Mouse (Mus musculus) kidney, embryonic 14.5 days (tissue): ENCODE data around the gene Gm17402. TPM values are rescaled to one million over a fixed set of nuclear protein-coding genes. Genes with fewer than 3 reads are reported as not detected.

ENCODE experiments used
- ATAC-seq: fragments of 200-750 bp; cut with Nextera tagmentation; 2 replicates; pipeline ENCODE4 v1.8.0; 2017; ENCODE audit warnings: moderate number of reproducible peaks, mild to moderate bottlenecking, moderate TSS enrichment, moderate library complexity; ENCODE audit not compliant: low FRiP score, low TSS enrichment
- H3K27ac ChIP-seq: fragments of 300-500 bp; sonication (generic); 2 replicates; pipeline ENCODE4 v1.5.1; 2014; ENCODE audit warnings: low read depth, mild to moderate bottlenecking, low read length, moderate library complexity, mixed read lengths
- H3K27me3 ChIP-seq: fragments of 300-500 bp; sonication (generic); 2 replicates; pipeline ENCODE4 v1.6.1; 2014; ENCODE audit warnings: mild to moderate bottlenecking, low read length; ENCODE audit not compliant: control insufficient read depth, insufficient read depth
- H3K36me3 ChIP-seq: fragments of 300-500 bp; sonication (generic); 2 replicates; pipeline ENCODE4 v1.6.1; 2014; ENCODE audit warnings: low read length, mixed read lengths; ENCODE audit not compliant: control insufficient read depth, insufficient read depth
- H3K4me1 ChIP-seq: fragments of 300-500 bp; sonication (generic); 2 replicates; pipeline ENCODE4 v1.6.1; 2014; ENCODE audit warnings: low read length, mixed read lengths; ENCODE audit not compliant: control insufficient read depth, insufficient read depth
- H3K4me2 ChIP-seq: fragments of 300-500 bp; sonication (generic); replicated peaks from 2 replicates; pipeline ENCODE4 v1.6.1; 2014; ENCODE audit warnings: low read depth, mild to moderate bottlenecking, low read length
- H3K4me3 ChIP-seq: fragments of 300-500 bp; sonication (generic); 2 replicates; pipeline ENCODE4 v1.5.1; 2014; ENCODE audit warnings: mild to moderate bottlenecking, low read length
- H3K9ac ChIP-seq: fragments of 300-500 bp; sonication (generic); 2 replicates; pipeline ENCODE4 v1.6.1; 2014; ENCODE audit warnings: low read depth, mild to moderate bottlenecking, low read length, moderate library complexity
- H3K9me3 ChIP-seq: fragments of 300-500 bp; sonication (generic); 2 replicates; pipeline ENCODE4 v1.6.1; 2016; ENCODE audit warnings: low read length; ENCODE audit not compliant: control insufficient read depth
- WGBS: fragments of 180-500 bp; shearing (Covaris S2); extraction: QIAGEN DNeasy Blood & Tissue Kit; methylation state at CpG from one replicate; pipeline ENCODE4 v1.1.7; 2014; 5-methylcytosine and 5-hydroxymethylcytosine counted together
- polyA plus RNA-seq: library from polyadenylated mRNA; unstranded; fragments of >200 nt; fragmentation: Nextera tagmentation; extraction: Ambion mirVana; gene quantifications from 2 replicates; pipeline ENCODE4 v1.2.1, GENCODE M21; 2014

Gene Gm17402
- polyA plus RNA-seq, 1 experiment from 2014 or later = not detected

DNA sequence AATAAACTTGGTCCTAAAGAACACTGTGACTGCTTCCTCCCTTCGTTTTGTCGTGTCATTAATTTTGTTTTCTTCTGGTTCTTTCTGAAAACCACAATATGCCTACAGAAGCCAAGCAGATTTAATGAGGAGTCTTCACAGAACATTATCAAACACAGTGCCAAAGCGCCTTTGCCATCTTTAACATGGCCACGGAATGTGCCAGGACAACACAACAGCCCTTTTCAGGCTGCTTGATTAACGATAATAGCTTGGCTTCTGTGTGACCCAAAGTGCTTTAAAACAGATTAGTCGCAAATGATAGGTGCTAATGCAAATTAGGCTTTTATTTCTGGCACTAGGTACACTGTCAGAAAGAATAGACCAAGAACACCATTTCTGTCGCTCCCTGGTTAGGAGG is 16.6 kb downstream of the Gm17402 start:
- ATAC-seq = no peak
- Histone ChIP-seq H3K4me2 (no peak overlapping the region), H3K4me3 (no peak overlapping the region), H3K9ac (no peak overlapping the region), H3K4me1 (no peaks in the 10 kb centered on the region), H3K9me3 (peaks cover 2% of the 10 kb centered on the region; the same call in 1 of the 2 replicates), H3K27ac (no peak overlapping the region), H3K27me3 (no peaks in the 10 kb centered on the region), H3K36me3 (no peaks in the 10 kb centered on the region)
- WGBS = 80% methylated on average over 7 of the region's 7 CpGs

- ATAC-seq = no peak
- Histone ChIP-seq H3K4me2 (no peak overlapping the region), H3K4me3 (no peak overlapping the region), H3K36me3 (no peaks in the 10 kb centered on the region), H3K4me1 (no peaks in the 10 kb centered on the region), H3K9ac (no peak overlapping the region), H3K9me3 (no peaks in the 10 kb centered on the region), H3K27ac (no peak overlapping the region), H3K27me3 (no peaks in the 10 kb centered on the region)
- 86% methylated on average over 3 of the region's 3 CpGs for WGBS
These were observed 22.2 kb downstream of the Gm17402 start for GRCm38 (mm10) chr3:67352763-67353149.

- Histone ChIP-seq H3K9ac (no peak overlapping the region), H3K27me3 (no peaks in the 10 kb centered on the region), H3K4me1 (no peaks in the 10 kb centered on the region), H3K27ac (no peak overlapping the region), H3K9me3 (no peaks in the 10 kb centered on the region), H3K36me3 (no peaks in the 10 kb centered on the region), H3K4me2 (no peak overlapping the region), H3K4me3 (no peak overlapping the region)
- ATAC-seq = 0 out of 2 replicates have a peak, but pooled peaks have one; percentile 24
- WGBS = 23% methylated on average over 3 of the region's 5 CpGs
These were observed 22.7 kb downstream of the Gm17402 start for GRCm38 (mm10) chr3:67352128-67352762.

DNA sequence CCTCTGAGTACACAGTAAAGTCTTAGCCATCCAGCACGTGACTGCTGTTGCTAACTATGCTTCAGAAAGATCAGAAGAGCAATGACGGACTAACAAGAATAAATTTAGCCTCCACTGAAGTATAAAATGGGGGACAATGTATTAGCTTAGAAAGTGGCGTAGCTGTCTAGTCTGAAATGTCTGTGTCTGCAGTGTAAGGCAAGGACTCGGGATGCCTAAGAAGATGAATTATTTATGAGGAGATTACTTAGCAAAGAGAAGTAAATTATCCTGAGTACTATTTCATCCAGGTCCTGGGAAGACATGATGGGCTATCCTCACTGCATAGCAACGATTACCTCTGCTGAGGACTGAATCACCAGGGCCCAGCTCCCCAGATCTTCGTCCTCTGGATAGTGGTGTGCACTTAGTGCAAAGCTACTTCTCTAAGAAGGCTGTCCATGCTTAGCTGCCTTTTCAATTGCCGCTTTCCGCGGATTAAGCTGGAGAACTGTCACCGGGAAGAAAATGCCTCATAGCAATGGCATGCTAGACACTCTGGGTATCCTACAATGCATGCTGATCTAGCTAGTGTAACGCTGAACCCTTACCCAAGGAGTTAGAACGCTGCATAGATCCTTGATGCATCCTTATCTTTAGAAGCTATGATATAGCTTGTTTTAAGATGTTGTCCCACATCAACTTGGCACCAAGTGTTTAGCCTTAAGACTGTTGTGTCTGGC is 23.4 kb downstream of the Gm17402 start:
- H3K4me1 ChIP-seq = no peaks in the 10 kb centered on the region
- H3K27ac ChIP-seq = no peak overlapping the region
- 86% methylated on average over 12 of the region's 12 CpGs for WGBS
- H3K9ac ChIP-seq = no peak overlapping the region
- no peak for ATAC-seq
- no peak overlapping the region for H3K4me2 ChIP-seq
- no peak overlapping the region for H3K4me3 ChIP-seq
- H3K27me3 ChIP-seq = no peaks in the 10 kb centered on the region
- no peaks in the 10 kb centered on the region for H3K36me3 ChIP-seq
- no peaks in the 10 kb centered on the region for H3K9me3 ChIP-seq

- Histone ChIP-seq H3K9ac (no peak overlapping the region), H3K4me2 (no peak overlapping the region), H3K4me3 (no peak overlapping the region), H3K27ac (no peak overlapping the region), H3K27me3 (no peaks in the 10 kb centered on the region), H3K4me1 (no peaks in the 10 kb centered on the region), H3K36me3 (no peaks in the 10 kb centered on the region), H3K9me3 (no peaks in the 10 kb centered on the region)
- ATAC-seq = no peak
- 67% methylated on average over 2 of the region's 2 CpGs for WGBS
These were observed 28.3 kb downstream of the Gm17402 start for GRCm38 (mm10) chr3:67346674-67347073.

DNA sequence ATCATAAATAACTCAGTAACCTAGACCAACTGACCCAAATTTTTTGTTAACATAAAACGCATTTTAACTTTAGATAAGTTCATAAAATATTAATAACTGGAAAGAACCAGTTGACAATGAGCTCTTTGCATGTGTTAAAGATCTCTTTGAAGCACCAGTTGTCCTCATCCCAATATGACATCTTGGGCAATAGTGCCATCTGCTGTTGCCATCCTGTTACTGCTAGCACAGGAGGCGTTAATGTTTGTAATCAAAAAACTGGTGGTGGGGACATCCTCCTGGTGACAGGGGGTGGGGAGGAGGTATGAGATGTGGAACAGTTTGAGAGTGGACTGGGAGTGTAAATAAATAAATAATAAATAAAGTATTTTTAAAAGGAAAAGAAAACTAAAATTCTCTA is 30.4 kb downstream of the Gm17402 start:
- no peak for ATAC-seq
- no peaks in the 10 kb centered on the region for H3K4me1 ChIP-seq
- no peak overlapping the region for H3K27ac ChIP-seq
- no peak overlapping the region for H3K9ac ChIP-seq
- H3K4me2 ChIP-seq = no peak overlapping the region
- H3K36me3 ChIP-seq = no peaks in the 10 kb centered on the region
- no peaks in the 10 kb centered on the region for H3K9me3 ChIP-seq
- no peaks in the 10 kb centered on the region for H3K27me3 ChIP-seq
- no peak overlapping the region for H3K4me3 ChIP-seq
- 20% methylated on average over 2 of the region's 2 CpGs for WGBS

DNA sequence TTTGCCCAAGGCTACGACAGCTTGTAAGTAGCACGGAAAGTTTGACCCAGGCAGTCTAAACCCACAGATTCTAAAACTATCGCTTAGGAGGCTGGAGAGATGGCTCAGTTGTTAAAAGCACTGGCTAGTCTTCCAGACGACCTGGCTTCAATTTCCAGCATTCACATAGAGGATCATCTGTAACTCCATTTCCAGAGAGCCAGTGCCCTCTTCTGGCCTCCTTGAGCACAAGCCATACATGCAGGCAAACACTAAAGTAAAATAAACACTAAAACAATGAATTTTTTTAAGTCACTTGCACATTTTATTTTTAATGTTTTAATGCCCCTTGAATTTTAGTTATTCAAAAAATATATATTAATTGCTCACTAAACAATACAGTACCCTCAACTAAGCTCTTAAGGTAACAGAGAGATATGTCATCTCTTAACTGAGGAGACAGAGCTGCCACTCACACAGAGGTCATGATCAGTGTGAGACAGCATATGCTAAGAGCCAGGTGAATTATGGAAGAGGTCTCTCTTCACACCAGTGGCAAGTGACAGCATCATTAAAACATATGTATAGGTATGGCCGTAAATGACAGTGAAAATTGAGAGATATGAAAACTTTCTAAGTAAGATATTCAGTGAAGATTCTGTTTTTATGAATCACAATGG is 31.8 kb downstream of the Gm17402 start:
- H3K9ac ChIP-seq = no peak overlapping the region
- H3K27me3 ChIP-seq = no peaks in the 10 kb centered on the region
- ATAC-seq = no peak
- no peaks in the 10 kb centered on the region for H3K4me1 ChIP-seq
- H3K36me3 ChIP-seq = no peaks in the 10 kb centered on the region
- no peaks in the 10 kb centered on the region for H3K9me3 ChIP-seq
- H3K27ac ChIP-seq = no peak overlapping the region
- no peak overlapping the region for H3K4me2 ChIP-seq
- WGBS = 56% methylated on average over 5 of the region's 5 CpGs
- H3K4me3 ChIP-seq = no peak overlapping the region

DNA sequence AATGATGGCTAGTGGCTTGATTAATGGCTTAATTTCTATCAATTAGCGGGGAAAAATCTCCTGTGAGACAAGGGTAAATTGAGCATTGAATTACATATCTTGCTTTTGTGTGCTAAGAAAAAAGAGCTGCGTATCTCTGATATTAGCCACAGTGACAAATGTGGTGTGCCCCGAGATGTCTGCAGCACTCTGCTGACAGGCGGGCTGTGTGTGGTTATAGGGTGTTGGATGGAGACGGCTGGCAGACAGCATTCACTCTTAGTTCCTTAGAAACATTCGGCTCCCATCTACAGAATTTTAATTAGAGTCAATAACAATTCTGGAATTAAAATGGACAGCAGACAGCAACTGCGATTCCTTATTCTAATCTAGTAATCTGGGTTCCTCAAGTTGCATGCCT is 34.0 kb downstream of the Gm17402 start:
- Histone ChIP-seq H3K9ac (no peak overlapping the region), H3K4me2 (no peak overlapping the region), H3K36me3 (no peaks in the 10 kb centered on the region), H3K9me3 (no peaks in the 10 kb centered on the region), H3K27ac (no peak overlapping the region), H3K4me3 (no peak overlapping the region), H3K27me3 (no peaks in the 10 kb centered on the region), H3K4me1 (no peaks in the 10 kb centered on the region)
- ATAC-seq = no peak
- WGBS = 91% methylated on average over 7 of the region's 7 CpGs

DNA sequence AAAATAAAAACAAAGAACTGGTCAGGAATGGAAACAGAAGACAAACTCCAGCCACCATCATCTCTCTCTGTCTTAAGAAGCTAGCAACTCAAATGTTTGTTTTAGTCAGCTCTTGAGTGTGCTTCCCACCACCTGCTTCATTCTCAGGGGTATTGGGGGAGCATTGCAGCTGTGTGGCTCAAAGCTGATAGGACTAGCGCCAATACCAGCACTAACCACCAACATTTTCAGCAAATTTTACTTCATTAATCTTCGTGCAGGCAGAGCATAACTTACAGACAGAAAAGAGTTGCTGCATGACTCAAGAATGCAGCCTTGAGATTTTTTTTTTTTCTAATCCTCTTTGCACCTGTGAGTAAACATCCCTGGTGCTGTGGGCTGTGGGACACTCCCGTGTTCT is 35.4 kb downstream of the Gm17402 start:
- ATAC-seq = no peak
- 79% methylated on average over 3 of the region's 3 CpGs for WGBS
- H3K4me2 ChIP-seq = no peak overlapping the region
- H3K36me3 ChIP-seq = no peaks in the 10 kb centered on the region
- H3K27me3 ChIP-seq = no peaks in the 10 kb centered on the region
- H3K9me3 ChIP-seq = no peaks in the 10 kb centered on the region
- no peak overlapping the region for H3K27ac ChIP-seq
- no peak overlapping the region for H3K4me3 ChIP-seq
- H3K9ac ChIP-seq = no peak overlapping the region
- no peaks in the 10 kb centered on the region for H3K4me1 ChIP-seq
